Mouse (Mus musculus) liver, postnatal 0 days (tissue): Measurements from ENCODE around the gene Gnl1. TPM values are rescaled to one million over a fixed set of nuclear protein-coding genes. Genes with fewer than 3 reads are reported as not detected.
"Not testable (repeated sequence)": the region's sequence is repeated elsewhere in the genome, so short reads cannot be mapped to it uniquely, and the experiment has no call there.

Experiments used
- ATAC-seq: fragments of 200-750 bp; cut with Nextera tagmentation; 2 replicates; pipeline ENCODE4 v1.8.0; 2017; ENCODE audit warnings: mild to moderate bottlenecking, moderate library complexity
- DNase-seq: peaks from one replicate; pipeline ENCODE4 v3.0.0-alpha.2; 2016
- H3K27ac ChIP-seq: fragments of 300-500 bp; sonication (generic); 2 replicates; pipeline ENCODE4 v1.5.1; 2014; ENCODE audit warnings: antibody characterized with exemption, moderate library complexity, mild to moderate bottlenecking, low read depth
- H3K27me3 ChIP-seq: fragments of 300-500 bp; sonication (generic); 2 replicates; pipeline ENCODE4 v1.6.1; 2014; ENCODE audit warnings: low read length, control low read depth, mixed read lengths; ENCODE audit not compliant: insufficient read depth
- H3K36me3 ChIP-seq: fragments of 300-500 bp; sonication (generic); replicated peaks from 2 replicates; pipeline ENCODE4 v1.6.1; 2014; ENCODE audit warnings: mild to moderate bottlenecking, control low read depth, low read length, moderate library complexity, mixed read lengths; ENCODE audit not compliant: insufficient read depth
- H3K4me1 ChIP-seq: fragments of 300-500 bp; sonication (generic); 2 replicates; pipeline ENCODE4 v1.6.1; 2014; ENCODE audit warnings: antibody characterized with exemption, mild to moderate bottlenecking, control low read depth; ENCODE audit not compliant: insufficient read depth
- H3K4me2 ChIP-seq: fragments of 300-500 bp; sonication (generic); 2 replicates; pipeline ENCODE4 v1.6.1; 2014; ENCODE audit warnings: low read depth, mild to moderate bottlenecking, low read length, moderate library complexity, mixed read lengths
- H3K4me3 ChIP-seq: fragments of 300-500 bp; sonication (generic); 2 replicates; pipeline ENCODE4 v1.5.1; 2014; ENCODE audit warnings: low read depth, low read length
- H3K9ac ChIP-seq: fragments of 300-500 bp; sonication (generic); replicated peaks from 2 replicates; pipeline ENCODE4 v1.6.1; 2014; ENCODE audit warnings: mild to moderate bottlenecking, moderate library complexity
- H3K9me3 ChIP-seq: fragments of 300-500 bp; sonication (generic); 2 replicates; pipeline ENCODE4 v1.6.1; 2016; ENCODE audit warnings: mild to moderate bottlenecking, control low read depth, low read length, mixed read lengths
- CTCF ChIP-seq: sonication (generic); IDR thresholded peaks from 2 replicates; pipeline ENCODE4 v1.5.1; 2016; ENCODE audit warnings: antibody characterized with exemption, low read depth
- EP300 ChIP-seq: IDR thresholded peaks from 2 replicates; pipeline ENCODE4 v1.6.1; 2016; ENCODE audit warnings: antibody characterized with exemption, low read depth, mild to moderate bottlenecking
- WGBS: fragments of 180-500 bp; shearing (Covaris S2); extraction: QIAGEN DNeasy Blood & Tissue Kit; methylation state at CpG from one replicate; pipeline ENCODE4 v1.1.7; 2014; ENCODE audit not compliant: insufficient replicate concordance; 5-methylcytosine and 5-hydroxymethylcytosine counted together
- polyA plus RNA-seq: library from polyadenylated mRNA; unstranded; fragments of >200 nt; fragmentation: Nextera tagmentation; extraction: Ambion mirVana; gene quantifications from 2 replicates; pipeline ENCODE4 v1.2.1, GENCODE M21; 2015

Gene Gnl1
- polyA plus RNA-seq, 1 experiment from 2014 or later, result 10.8 TPM

DNA sequence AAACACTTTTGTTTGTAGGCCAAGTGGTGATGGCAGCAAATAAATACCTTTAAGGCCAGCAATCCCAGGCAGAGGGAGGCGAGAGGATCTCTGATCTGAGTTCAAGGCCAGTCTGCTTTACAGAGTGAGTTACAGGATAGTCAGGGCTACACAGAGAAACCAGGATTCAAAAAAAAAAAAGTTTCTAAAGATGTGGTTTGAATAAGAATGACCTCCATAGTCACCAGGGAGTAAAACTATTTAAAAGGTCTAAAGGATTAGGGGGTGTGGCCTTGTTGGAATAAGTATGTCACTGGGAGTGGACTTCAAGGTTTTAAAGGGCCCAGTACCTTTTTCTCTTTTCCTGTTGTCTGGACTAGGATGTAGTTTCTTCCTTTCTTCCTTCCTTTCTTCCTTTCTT, 39.7 kb upstream of the Gnl1 start:
- Histone ChIP-seq H3K27me3 (no peaks in the 10 kb centered on the region), H3K9ac (no peak overlapping the region), H3K4me2 (no peak overlapping the region), H3K36me3 (no peaks in the 10 kb centered on the region), H3K4me1 (no peaks in the 10 kb centered on the region), H3K4me3 (no peak overlapping the region), H3K9me3 (no peaks in the 10 kb centered on the region), H3K27ac (no peak overlapping the region)
- ATAC-seq, result no peak
- no peak for TF ChIP-seq CTCF
- no peak for TF ChIP-seq EP300
- DNase-seq, result no peak
- 66% methylated on average over 1 of the region's 1 CpGs for WGBS

DNA sequence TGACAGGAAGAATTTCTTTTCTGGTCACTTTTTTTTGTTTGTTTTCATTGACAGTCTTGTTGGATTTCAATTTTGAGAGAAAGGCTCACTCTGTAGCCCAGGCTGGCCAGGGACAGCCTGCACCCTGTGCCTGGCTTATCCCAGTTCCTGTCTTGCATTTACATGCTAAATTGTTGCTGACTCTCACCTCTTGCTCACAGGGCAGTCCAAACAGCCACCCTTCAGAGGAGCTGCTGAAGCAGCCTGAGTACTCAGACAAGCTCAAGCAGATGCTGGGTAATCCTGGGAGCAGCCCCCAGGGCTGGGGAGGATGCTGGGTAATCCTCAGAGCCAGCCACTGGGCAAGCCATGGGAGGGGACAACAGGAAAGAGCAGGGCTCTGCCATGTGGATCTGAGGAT, 28.7 kb upstream of the Gnl1 start:
- H3K27ac ChIP-seq, ATAC-seq, H3K27me3 ChIP-seq, H3K36me3 ChIP-seq, H3K9ac ChIP-seq, DNase-seq, H3K9me3 ChIP-seq, H3K4me1 ChIP-seq, H3K4me3 ChIP-seq, H3K4me2 ChIP-seq: not testable (repeated sequence)

DNA sequence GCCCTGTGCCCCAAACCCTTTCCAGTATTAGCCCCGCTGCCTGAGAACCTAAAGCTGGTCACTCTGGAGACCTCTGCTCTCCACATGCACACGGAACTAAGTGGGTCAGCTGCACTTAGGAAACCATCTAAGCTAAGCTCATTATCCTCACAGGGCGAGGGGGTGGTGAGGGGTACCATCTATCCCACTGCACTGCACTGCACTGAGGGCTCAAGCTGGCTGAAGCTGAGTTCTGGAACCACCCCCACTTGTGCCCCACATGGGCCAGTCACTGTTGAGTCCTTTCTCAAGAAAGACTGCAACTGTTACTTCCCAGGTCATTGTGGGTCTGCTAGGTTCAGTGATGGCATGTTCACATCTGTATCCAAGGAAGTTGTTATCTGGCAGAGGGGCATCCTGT, 27.1 kb upstream of the Gnl1 start:
- not testable (repeated sequence) for H3K27ac ChIP-seq, H3K9ac ChIP-seq, DNase-seq, H3K9me3 ChIP-seq, H3K4me3 ChIP-seq, H3K4me2 ChIP-seq, ATAC-seq, H3K4me1 ChIP-seq, H3K27me3 ChIP-seq
- peaks cover 18% of the 10 kb centered on the region for H3K36me3 ChIP-seq
- WGBS, result 84% methylated on average over 2 of the region's 3 CpGs

DNA sequence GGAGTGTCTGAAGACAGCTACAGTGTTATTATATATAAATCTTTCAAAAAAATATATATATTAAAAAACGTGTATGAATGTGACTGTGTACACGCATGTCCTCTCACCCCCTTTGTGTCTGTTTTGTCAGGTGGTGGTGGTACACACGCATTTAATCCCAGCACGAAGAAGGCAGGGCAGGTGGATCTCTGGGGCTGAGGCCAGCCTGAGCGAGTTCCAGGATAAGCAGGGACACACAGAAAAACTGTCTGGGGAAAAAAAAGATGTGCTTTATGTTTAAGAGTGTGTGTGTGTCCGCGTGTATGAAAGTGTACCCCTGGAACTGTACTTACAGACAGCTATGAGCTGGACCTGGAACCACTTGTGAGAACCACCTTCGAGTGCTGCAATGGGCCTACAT, 25.0 kb upstream of the Gnl1 start:
- 76% methylated on average over 8 of the region's 8 CpGs for WGBS
- Histone ChIP-seq H3K9me3 (no peaks in the 10 kb centered on the region), H3K4me1 (no peaks in the 10 kb centered on the region), H3K27ac (no peak overlapping the region), H3K4me3 (no peak overlapping the region), H3K27me3 (no peaks in the 10 kb centered on the region), H3K36me3 (peaks cover 39% of the 10 kb centered on the region), H3K4me2 (no peak overlapping the region), H3K9ac (no peak overlapping the region)
- ATAC-seq (no peak), DNase-seq (no peak)
- TF ChIP-seq CTCF (no peak), EP300 (no peak)

DNA sequence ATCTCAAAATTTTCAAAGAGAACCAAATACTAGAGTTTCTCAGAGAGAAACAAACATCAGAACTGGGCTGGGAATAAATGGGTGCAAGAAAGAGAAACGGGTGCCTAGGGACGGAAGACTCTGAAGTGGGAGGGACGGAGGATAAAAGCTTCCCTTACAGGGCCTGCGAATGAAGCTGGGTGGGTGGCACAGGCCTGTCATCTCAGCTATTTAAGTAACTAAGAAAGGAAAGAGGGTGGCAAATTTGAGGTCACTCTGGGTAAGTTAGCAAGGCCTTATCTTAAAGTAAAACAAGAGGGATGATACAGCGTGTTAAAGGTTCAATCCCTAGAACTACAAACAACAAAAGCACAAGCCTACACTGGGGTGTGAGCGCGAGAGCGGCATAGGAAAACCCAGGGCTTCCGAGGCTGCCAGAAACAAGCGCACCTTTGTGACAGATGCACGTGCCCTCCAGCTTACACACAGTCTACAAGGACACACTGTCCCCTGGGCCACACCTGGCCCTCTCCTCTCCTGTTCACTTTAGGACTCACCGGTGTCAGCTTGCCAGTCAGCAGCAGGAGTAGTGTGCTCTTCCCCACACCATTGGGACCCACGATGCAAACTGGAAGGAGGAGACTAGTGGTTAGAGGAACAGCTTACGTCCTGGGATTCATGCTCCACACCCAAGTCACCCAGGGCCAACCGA, 21.0 kb upstream of the Gnl1 start:
- Histone ChIP-seq H3K27ac (no peak overlapping the region), H3K4me2 (no peak overlapping the region), H3K9me3 (no peaks in the 10 kb centered on the region), H3K4me1 (no peaks in the 10 kb centered on the region), H3K36me3 (peaks cover 74% of the 10 kb centered on the region), H3K27me3 (no peaks in the 10 kb centered on the region), H3K4me3 (no peak overlapping the region), H3K9ac (no peak overlapping the region)
- WGBS, result 89% methylated on average over 15 of the region's 15 CpGs
- ATAC-seq, result no peak
- DNase-seq, result no peak
- TF ChIP-seq CTCF, result no peak
- no peak for TF ChIP-seq EP300

DNA sequence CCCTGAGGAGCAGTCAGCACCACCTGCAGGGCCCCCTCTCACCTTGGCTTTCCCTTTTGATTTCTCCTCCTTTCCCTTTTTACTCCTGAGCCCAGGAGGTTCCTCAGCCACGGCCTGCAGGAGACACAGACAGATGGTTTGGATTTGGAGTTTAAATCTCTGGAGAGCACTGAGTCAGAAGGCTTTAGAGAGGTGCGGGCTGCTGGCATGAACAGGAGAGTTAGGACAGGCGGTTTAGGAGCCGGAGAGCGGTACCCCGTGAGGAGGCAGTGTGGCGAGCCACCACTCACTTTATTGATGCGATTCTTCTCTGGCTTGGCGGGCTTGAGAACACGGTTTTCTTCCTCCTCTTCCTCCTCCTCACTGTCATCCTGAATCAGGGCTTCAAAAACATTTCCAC, 16.4 kb upstream of the Gnl1 start:
- H3K4me2 ChIP-seq, result no peak overlapping the region
- H3K36me3 ChIP-seq, result peaks cover 62% of the 10 kb centered on the region
- H3K27me3 ChIP-seq, result no peaks in the 10 kb centered on the region
- no peak for DNase-seq
- TF ChIP-seq CTCF (no peak), EP300 (no peak)
- H3K9me3 ChIP-seq, result no peaks in the 10 kb centered on the region
- H3K4me1 ChIP-seq, result peaks cover 2% of the 10 kb centered on the region
- no peak for ATAC-seq
- no peak overlapping the region for H3K9ac ChIP-seq
- no peak overlapping the region for H3K4me3 ChIP-seq
- WGBS, result 94% methylated on average over 10 of the region's 10 CpGs
- H3K27ac ChIP-seq, result no peak overlapping the region

DNA sequence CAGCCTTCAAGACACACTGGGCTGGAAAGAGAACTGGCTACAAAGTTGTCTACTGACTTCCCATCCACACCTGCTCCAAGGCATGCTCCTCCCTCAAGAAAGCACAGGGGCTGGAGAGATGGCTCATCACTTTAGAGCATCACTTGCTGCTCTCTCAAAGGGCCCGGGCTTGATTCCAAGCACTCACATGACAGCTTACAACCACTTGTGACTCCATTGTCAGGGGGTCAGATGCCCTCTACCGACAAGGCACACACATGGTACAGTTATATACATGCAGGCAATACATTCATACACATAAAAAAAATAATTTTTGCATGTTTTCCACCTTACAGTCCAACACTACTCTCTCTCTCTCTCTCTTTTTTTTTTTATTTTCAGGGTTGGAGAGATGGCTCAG, 12.0 kb upstream of the Gnl1 start:
- no peak overlapping the region for H3K4me3 ChIP-seq
- peaks cover 19% of the 10 kb centered on the region for H3K4me1 ChIP-seq
- DNase-seq (no peak), ATAC-seq (no peak)
- no peaks in the 10 kb centered on the region for H3K9me3 ChIP-seq
- no peak overlapping the region for H3K9ac ChIP-seq
- H3K36me3 ChIP-seq, result peaks cover 25% of the 10 kb centered on the region
- H3K4me2 ChIP-seq, result no peak overlapping the region
- H3K27me3 ChIP-seq, result no peaks in the 10 kb centered on the region
- no peak for TF ChIP-seq EP300
- TF ChIP-seq CTCF, result no peak
- WGBS, result 85% methylated on average over 2 of the region's 2 CpGs
- H3K27ac ChIP-seq, result no peak overlapping the region
